Mouse (Mus musculus) gastrocnemius, postnatal 36 days (tissue): ENCODE results near the gene Zfp740. TPM values are rescaled to one million over a fixed set of nuclear protein-coding genes. Genes with fewer than 3 reads are reported as not detected.
A peak's percentile ranks its signal among the peaks of the same experiment; 100 is the strongest.
"Not testable (repeated sequence)": the region's sequence is repeated elsewhere in the genome, so short reads cannot be mapped to it uniquely, and the experiment has no call there.

Source experiments
- DNase-seq, 2 experiments: peaks; one replicate each; pipeline ENCODE4 v3.0.0; 2022
- intact Hi-C: fragments of 180-260 bp; cut with DNase I; formaldehyde crosslinking; loops from one replicate; pipeline ENCODE4 v1.15.1; 2025
- long read RNA-seq, 2 experiments: library from polyadenylated mRNA; stranded (forward); transcript quantifications; one replicate each; pipeline ENCODE4 v2.0.0; 2021
- total RNA-seq, 2 experiments: library from RNA; stranded (reverse); gene quantifications; 2 replicates each; pipeline ENCODE4 v1.2.3; 2021

Zfp740 gene
- 10 to 100 TPM; 24.3 to 26.6 TPM for total RNA-seq
- long read RNA-seq, experiment 1, partial matches to known transcripts: 1 of 5 reads
- long read RNA-seq, experiment 1, other reads (novel, unspliced or antisense): 4 of 5 reads
- long read RNA-seq, experiment 2, full-length matches to known transcripts: 1 of 9 reads
- long read RNA-seq, experiment 2, partial matches to known transcripts: 0 of 9 reads
- long read RNA-seq, experiment 2, other reads (novel, unspliced or antisense): 8 of 9 reads

DNA sequence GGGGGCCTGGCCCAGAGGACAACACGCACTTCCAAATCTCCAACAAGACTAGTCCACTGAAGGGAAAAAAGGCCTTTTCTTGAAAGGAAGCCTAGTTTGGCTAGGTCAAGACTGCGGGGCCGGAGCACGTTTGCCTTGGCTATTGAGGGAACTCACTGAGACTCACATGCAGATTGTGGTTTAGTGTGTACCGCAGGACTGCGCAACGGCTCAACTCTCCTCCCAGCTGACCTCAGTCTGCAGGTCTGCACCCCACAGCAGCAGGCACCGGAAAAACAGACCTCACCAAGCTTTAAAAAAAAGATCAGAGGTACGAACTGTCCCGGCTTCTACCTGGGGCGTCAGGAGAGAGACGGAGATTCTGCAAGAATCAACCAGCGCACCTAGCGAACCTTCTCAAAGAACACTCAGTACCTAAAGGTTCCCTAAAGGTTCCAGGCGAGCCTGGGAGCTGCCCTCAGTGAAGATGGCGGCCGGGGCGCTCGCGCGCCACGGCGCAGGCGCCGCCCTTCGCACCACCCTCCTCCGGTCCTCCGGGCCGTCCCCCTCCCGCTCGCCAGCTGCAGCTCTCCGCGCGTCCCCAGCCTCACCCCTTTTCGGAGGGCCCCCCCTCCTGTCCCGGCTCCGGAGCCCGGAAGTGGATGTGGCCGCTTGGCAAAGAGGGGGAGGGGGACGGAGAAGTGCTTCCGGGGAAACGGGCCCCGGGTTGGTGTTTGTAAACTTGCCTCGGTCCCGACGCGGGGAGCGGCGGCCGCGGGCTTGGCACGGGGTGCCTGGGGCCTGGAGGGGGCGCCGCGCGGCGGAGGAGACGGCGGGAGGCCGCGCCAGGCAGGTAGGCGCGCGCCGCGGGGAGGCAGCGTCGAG is at the start of gene Zfp740:
Zfp740 (plus strand) TSS at position 279 of the 864 bp plus-strand sequence.
- peak; percentile 84 to 97 for DNase-seq
- intact Hi-C loops: no loop called here

DNA sequence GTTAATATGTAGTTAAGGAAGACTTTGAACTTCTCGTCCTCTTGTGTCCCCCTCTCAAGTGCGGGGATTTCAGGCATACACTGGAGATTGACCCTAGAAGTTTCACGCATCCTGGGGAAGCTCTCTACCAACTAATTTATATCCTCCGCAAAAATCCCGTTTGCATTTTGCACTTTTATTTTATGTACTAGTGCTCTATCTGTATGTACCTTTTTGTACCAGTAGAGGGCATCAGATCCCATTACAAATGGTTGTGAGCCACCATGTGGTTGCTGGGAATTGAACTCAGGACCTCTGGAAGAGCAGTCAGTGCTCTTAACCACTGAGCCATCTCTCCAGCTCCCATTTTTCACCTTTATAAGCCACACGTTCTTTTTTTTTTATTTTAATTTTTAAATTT is 48.0 kb upstream of the Zfp740 start:
- DNase-seq, intact Hi-C loops: not testable (repeated sequence)

DNA sequence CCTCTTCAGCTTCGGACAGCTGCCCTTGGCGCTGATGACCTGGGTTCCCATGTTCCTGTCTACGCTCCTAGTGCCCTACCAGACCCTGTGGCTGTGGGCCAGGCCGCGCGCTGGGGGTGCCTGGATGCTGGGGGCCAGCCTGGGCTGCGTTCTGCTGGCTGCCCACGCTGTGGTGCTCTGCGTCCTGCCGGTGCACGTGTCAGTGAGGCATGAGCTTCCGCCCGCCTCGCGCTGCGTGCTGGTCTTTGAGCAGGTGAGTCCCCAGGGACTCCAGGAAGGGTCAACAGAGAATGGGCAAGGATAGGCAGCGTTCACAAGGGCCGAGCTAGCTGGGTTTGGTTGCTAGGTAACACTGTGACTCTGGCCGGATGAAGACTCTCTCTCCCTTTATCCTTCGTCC is 46.2 kb upstream of the Zfp740 start:
- no peak for DNase-seq
- intact Hi-C loops: no loop called here

DNA sequence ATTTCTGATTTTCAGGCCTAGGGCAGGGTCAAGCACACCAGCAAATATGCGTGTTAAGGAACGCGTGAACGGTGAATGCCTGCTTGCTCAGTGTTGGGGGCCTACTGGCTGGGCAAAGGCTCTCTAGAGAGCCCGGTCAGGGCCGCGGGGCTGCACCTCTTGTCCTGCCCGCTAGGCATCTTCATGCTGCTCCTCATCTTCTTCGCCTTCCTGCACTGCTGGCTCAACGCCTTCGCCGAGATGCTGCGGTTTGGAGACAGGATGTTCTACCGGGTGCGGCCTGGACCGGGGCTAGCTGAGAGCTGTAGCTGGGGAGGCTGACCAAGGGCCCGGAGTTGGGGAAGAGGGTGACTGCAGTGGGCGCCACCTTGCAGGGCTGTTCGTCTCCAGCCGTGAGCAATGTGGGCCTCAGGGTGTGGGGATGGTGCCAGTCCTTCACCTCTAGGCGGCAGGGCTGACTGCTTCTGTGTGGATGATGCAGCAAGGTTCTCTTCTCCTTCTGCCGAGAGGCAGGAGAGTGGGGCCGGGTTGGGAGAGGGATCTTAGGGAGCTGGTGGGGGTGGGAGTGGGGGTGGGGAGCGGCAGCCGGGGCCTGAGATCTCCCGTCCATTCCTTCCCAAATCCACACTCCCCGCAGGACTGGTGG is 42.5 kb upstream of the Zfp740 start:
- intact Hi-C loops: no loop called here
- no peak for DNase-seq

DNA sequence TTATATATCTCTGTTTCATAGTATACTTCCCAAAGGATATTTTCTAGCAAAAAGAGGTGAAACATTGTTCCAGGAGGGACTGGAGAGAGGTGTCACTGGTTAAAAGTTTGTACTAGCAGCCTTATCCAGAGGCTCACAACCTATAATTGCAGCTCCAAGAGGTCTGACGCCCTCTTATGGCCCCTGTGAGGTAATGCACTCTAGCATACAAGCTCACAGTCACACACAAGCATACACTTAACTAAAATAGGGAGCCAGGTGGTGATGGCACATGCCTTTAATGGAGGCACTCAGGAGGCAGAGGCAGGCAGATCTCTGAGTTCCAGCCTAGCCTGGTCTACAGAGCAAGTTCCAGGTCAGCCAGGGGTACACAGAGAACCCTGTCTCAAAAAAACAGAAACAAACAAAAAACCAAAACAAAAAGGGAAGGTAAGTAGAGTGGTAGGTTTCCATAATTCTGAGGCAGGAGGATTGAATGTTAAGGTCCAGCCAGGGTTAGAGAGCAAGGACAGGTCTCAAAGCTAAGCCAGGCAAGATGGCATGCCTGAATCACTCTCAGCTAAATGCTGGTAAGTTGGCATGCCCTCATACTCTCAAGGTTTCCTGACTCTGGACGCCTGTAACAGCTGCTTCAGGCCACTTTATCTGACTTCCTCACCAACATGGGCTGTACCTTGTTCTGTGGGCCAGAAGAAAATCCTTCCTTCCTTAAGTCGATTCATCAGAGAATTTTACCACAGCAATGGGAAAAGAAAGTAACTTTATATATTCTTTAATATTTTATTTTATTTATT is 39.0 kb upstream of the Zfp740 start:
- intact Hi-C loops: no loop called here
- no peak for DNase-seq

DNA sequence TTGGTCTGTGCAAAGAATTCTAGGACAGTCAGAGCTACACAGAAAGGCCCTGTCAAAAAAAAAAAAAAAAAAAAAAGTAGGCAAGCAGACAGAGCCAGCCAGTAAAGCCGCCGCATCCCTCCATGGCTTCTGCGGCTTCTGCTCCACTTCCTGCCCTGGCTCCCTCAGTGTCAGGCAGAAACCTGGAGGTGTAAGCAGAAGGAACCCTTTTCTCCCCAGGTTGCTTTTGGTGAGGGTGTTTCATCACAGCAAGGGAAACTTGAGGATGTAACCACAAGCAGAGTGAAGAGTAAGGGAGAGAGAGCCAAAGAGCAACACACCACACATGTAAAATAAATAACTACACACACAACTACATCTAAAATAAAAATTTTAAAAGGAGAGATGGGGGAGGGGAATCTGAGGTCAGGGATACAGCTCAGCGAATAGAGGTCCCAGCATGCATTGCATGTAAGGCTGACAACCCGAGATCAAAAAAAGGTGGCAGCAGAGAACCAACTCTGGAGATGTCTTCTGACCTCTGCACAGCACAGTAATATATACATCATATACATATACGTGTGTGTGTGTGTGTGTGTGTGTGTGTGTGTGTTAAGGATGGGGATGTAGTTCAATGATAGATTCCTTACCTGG is 37.5 kb upstream of the Zfp740 start:
- intact Hi-C loops: no loop called here
- DNase-seq: no peak

DNA sequence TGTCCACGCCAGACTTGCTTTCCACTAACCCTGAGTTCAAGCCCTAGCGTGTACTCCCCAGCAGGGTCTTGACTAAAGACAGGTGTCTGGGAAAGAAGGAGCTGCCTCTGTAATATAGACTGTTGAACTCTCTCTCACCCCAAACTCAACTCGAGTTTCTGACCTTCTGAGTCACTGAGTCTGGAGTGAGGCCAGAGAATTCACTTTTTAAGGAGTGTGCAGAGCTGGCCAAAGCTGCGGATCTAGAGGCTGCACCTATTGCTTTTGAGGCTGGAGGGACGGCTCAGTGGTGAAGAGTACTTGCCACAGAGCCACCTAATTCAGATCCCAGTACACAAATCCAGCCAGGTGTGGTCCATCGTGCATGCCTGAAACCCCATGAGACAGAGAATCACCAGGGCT is 35.4 kb upstream of the Zfp740 start:
- no peak for DNase-seq
- intact Hi-C loops: no loop called here

DNA sequence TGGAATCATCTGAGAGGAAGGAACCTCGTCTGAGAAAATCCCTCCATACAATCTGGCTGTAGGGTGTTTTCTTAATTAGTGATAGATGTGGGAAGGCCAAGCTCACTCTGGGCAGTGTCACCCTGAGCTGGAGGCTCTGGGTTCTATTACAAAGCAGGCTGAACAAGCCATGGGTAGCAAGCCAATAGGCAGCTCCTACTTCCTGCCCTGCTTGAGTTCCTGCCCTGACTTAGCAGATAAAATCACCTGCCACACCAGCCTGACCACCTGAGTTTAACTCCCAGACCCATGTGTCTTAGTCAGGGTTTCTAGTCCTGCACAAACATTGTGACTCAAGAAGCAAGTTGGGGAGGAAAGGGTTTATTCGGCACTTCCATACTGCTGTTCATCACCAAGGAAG is 34.0 kb upstream of the Zfp740 start:
- intact Hi-C loops: no loop called here
- DNase-seq: no peak

DNA sequence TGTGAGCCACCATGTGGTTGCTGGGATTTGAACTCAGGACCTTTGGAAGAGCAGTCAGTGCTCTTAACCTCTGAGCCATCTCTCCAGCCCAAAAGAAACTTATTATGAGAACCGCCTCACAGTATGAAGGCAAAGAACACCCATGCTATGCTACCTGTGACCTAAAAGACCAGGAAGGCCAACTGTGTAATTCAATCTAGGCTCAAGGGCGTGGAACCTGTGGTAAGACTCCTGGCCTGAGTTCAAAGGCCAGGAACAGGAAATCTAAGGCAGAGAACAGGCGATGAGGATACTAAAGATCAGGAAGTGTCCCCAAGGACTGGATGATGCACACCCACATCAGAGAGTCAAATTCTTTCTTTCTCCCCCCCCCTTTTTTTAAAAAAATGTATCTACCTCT is 29.5 kb upstream of the Zfp740 start:
- intact Hi-C loops: no loop called here
- DNase-seq: no peak

DNA sequence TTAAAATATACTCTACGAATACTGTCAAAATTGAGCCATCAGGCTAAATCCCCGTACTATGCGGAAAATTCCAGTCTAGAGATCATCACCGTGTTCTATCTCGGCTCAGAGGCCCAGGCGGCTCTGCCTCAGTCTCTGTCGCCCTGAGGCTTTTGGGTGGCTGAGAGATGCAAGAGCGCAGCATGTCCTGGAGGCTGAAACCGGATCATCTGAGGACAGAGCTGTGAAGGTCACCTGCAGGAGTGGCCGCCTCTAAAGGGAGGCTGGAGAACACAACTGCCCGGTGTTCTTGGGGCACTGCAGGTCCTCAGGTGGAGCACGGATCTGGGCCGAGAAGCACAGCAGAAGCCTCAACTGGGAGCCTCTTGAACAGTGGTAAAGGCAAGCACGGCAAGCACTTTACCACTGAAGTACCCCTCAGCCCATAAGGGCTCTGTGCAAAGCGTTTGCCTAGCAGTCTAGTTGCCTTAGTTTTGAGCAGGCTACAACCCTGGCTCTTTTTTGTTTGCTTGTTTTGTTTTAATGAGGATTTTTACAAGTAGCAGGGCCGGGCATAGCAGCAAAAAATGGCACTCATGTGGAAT is 27.2 kb upstream of the Zfp740 start:
- intact Hi-C loops: no loop called here
- DNase-seq: no peak

DNA sequence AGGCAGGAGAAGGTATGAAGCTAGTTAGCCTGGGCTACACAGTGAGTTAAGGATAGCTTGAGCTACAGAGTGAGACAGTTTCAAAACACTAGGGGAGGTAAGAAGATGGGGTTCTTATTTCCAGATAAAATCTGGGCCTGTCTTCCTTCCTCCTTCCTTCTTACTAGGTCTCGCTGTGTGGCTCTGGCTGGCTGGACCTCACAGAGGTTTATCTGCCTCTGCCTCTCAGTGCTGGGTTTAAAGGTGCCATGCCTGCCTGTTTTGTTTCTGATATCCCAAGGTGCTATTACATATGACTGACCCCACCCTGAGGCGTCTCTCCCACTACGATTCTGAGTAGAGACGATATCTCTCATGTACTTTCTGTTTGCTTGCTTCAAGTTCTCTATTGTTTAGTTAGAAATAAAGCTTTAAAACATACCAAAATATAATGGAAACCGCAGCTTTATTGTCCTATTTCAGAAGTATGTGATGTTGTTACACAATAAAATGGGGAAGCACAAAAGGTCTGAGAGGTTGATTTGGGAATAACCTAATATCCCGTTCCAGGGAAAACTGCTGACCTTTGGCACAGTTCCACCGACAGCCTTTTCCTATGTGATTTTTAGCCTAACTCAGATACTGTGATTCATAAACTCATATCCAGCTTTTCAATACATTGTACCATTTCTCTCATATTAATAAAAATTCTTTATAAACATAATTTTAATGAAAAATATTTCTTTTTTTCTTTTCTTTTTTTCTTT is 26.3 kb upstream of the Zfp740 start:
- DNase-seq: no peak
- intact Hi-C loops: no loop called here

DNA sequence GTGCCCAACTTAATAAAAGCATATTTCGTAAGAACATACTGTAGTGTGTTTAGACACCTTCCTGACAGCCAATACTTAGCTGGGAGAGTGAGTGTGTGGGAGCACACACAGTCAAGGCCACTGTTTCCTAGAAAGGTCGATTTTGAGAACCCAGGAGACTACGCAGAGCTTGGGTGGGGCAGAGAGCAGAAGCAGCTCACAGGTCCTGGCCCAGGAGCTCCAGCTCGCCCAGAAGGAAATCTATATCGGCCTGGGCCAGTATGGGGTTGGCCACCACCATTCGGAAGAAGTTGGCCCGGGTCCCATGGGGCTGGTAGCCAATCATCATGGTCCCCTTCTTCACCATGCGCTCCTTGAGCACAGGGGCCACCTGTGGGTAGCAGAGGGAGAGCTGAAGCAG is 25.6 kb upstream of the Zfp740 start:
- intact Hi-C loops: no loop called here
- DNase-seq: no peak

DNA sequence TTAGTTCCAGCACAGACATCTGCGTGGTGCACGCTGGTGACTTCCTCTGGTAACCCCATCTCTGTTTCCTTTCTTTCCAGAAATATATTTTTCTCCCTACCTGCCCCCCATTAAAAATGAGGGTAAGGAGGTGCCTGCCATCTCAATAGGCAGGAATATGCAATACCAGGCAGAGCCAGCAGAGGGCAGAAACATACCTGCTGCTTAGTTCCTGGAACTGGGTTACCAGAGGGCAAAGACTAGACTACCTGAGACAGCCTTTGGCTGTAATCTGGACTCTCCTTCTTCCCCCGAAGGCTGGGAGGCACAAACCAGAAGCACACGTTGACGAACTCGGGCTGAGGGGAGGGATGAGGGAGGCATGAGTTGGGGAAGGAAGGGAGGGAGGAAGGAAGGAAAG is 24.8 kb upstream of the Zfp740 start:
- intact Hi-C loops: loop anchor here (1.0 kb wide), 1 partner anchor 46 kb away; no protein-coding TSS in a partner anchor
- DNase-seq: peak; percentile 73 to 74

DNA sequence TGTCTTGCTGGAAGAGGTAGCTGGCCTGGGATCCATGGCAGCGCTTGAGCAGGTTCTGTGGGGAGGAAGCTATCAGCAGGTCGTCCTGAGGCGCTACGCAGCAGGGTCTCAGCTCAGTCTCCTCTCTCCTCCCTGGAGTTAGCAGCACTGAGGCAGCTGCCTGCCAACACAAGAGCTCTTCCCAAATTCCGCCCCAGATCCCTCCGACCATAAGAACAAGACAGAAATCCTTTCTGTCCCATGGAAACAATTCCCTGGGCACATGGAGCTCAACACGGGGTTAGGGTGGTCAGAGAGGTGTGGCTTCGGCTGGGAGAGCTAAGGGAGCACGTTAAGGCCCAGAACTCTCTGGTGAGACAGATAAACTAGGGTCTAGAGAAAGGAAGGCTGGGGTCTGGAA is 23.9 kb upstream of the Zfp740 start:
- intact Hi-C loops: no loop called here
- no peak for DNase-seq

DNA sequence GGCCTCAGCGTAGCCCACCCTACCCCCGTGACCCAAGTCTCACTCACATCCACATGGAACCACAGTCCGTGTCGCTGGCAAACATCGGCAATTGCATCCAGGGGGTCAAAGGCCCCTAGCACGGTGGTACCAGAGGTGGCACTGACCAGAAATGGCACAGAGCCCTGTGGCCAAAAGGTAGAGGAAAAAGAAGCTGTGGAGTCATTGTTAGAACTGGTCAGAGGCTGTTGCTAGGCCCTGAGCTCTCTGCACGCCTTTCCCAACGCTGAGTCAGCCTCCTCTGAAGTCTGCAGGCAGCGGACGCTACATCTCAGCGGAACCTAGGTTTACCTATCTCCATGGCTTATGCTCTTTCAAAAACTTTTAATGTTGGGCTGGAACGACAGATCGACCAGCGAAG is 23.1 kb upstream of the Zfp740 start:
- no peak for DNase-seq
- intact Hi-C loops: no loop called here

DNA sequence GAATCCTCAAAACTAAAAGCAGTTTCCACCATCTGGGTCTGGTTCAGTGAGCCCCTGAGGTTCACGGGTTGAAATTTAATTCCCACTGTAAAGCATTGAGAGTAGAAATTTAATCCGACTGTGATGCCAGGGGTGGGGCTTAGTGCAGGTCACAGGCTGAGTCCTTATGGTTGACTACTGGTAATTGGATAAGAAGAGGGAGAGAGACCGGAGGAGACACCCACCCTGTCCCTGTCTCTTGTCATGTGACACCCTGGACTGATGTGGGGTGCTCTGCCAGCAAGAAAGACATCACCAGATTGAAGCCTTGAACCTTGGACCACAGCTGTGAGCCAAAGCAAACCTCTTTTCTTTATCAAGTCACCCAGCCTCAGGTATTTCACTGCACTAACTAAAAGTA is 20.0 kb upstream of the Zfp740 start:
- intact Hi-C loops: no loop called here

DNA sequence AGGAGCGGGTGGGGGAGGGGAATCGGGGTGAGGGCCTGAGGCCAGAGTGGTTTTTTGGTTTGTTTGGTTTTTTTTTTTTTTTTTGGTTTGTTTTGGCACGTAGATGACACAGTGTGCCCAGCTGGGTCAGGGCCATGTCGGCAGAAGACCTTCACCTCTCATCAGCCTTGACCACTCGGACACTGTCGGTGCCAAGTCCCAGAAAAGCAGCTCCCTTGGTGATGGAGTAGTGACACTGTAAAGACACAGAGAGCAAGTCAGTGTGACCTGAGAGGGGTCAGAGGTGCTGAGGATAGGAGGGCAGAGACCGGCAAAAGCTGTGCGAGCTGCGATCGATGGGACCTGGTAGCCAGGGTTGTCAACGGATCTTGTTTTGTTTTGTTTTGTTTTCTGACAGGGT is 16.8 kb upstream of the Zfp740 start:
- intact Hi-C loops: no loop called here
- no peak for DNase-seq

More for the DNA sequence above, 20.0 kb upstream of the Zfp740 start:
- no peak for DNase-seq

DNA sequence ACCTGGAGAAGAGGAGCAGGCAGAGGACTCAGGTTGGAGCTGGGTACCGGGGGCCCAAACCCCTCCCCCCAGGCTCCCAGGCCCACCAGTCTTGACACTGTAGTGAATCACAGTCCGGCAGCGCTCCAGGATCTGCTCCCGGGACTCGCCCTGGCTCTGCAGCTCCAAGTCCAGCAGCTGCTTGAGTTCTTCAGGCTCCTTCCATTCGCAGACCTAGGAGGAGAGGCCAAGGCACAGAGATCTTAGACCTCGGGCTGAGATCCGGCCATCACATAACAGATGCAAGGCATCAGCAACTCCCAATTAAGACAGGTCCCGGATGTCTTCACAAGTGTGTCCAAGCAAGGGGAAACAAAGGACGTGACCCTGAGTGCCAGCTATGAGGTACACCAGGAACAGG is 15.0 kb upstream of the Zfp740 start:
- DNase-seq: peak in 1 of 2 experiments; percentile 42
- intact Hi-C loops: no loop called here

DNA sequence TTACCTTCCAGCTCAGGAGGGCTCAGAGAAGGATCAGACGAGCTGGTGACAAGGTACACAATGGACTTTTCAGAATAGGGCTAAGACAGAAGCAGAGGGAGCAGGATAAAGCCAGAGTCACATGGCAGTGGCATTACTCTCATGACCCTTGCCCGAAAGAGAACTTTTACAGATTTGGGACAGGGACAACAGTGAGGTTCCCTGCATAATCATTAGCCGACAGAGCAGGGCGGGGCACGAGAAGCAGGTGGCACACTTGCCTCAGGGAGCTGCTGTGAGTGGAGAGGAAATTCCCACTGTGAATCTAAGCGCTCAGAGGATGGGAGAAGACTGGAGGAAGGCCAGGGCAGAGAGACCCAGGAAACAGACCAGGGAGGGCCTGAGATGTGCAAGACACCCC is 14.2 kb upstream of the Zfp740 start:
- no peak for DNase-seq
- intact Hi-C loops: no loop called here
